Mouse (Mus musculus) bone marrow macrophage, adult 2 months (primary cell): Measurements from ENCODE around the gene Kif14. TPM values are rescaled to one million over a fixed set of nuclear protein-coding genes. Genes with fewer than 3 reads are reported as not detected.

ENCODE experiments used
- H3K27ac ChIP-seq: 2 replicates; pipeline ENCODE4 v1.5.1; 2012; ENCODE audit warnings: low read depth, low read length; ENCODE audit not compliant: insufficient read depth
- H3K4me1 ChIP-seq: 2 replicates; pipeline ENCODE4 v1.6.1; 2012; ENCODE audit warnings: low read length; ENCODE audit not compliant: control insufficient read depth, insufficient read depth
- H3K4me3 ChIP-seq: 2 replicates; pipeline ENCODE4 v1.5.1; 2012; ENCODE audit warnings: mild to moderate bottlenecking, low read length, moderate library complexity; ENCODE audit not compliant: insufficient read depth
- CTCF ChIP-seq: IDR thresholded peaks from 2 replicates; pipeline ENCODE4 v1.5.1; 2012; ENCODE audit warnings: low read depth, mild to moderate bottlenecking, low read length, moderate library complexity
- POLR2A ChIP-seq: IDR thresholded peaks from 2 replicates; pipeline ENCODE4 v1.6.1; 2012; ENCODE audit warnings: mild to moderate bottlenecking, low read depth, low read length, borderline replicate concordance
- polyA plus RNA-seq: library from polyadenylated mRNA; stranded (reverse); fragments of >200 nt; gene quantifications from 2 replicates; pipeline ENCODE4 v1.2.4, GENCODE M21; 2012; ENCODE audit not compliant: missing spikeins, insufficient read depth, insufficient read length

The Kif14 gene
- polyA plus RNA-seq, 1 experiment: 6.8 TPM

- no peak overlapping the region for H3K4me3 ChIP-seq
- no peak overlapping the region for H3K27ac ChIP-seq
- TF ChIP-seq CTCF: no peak
- TF ChIP-seq POLR2A: no peak
These were observed 114.1 kb downstream of the Kif14 start for GRCm38 (mm10) chr1:136580266-136580665.

More at GRCm38 (mm10) chr1:136580266-136580665, 114.1 kb downstream of the Kif14 start:
- peaks cover 24% of the 10 kb centered on the region for H3K4me1 ChIP-seq

Other genes starting within 250 kb of the Kif14 start
- not detected in 2 replicates for gene Inava, start 232.1 kb upstream of the Kif14 start, polyA plus RNA-seq
- not detected in 2 replicates for gene Gpr25, start 205.5 kb upstream of the Kif14 start, polyA plus RNA-seq
- 18.1 and 21.2 TPM in 2 replicates for gene Camsap2, start 120.2 kb upstream of the Kif14 start, polyA plus RNA-seq
- 5.5 and 7.1 TPM in 2 replicates for gene Ddx59, start 51.1 kb upstream of the Kif14 start, polyA plus RNA-seq
- 13.2 and 14.8 TPM in 2 replicates for gene Zfp281, start 158.6 kb downstream of the Kif14 start, polyA plus RNA-seq